Mouse (Mus musculus) adrenal gland, postnatal 25 days (tissue): ENCODE results near the gene Rfc1. TPM values are rescaled to one million over a fixed set of nuclear protein-coding genes. Genes with fewer than 3 reads are reported as not detected.
A peak's percentile ranks its signal among the peaks of the same experiment; 100 is the strongest.
"Not testable (repeated sequence)": the region's sequence is repeated elsewhere in the genome, so short reads cannot be mapped to it uniquely, and the experiment has no call there.

Experiments
- DNase-seq: peaks from one replicate; pipeline ENCODE4 v3.0.0; 2021; ENCODE audit warnings: mixed read lengths
- total RNA-seq: library from RNA; stranded (reverse); gene quantifications from 2 replicates; pipeline ENCODE4 v1.2.3, GENCODE M21; 2021

Gene Rfc1
- total RNA-seq, 1 experiment from 2014 or later, result 59.4 TPM

- DNase-seq, result not testable (repeated sequence)
Measured at GRCm38 (mm10) chr5:65299623-65300022, 35.8 kb downstream of the Rfc1 start.

DNA sequence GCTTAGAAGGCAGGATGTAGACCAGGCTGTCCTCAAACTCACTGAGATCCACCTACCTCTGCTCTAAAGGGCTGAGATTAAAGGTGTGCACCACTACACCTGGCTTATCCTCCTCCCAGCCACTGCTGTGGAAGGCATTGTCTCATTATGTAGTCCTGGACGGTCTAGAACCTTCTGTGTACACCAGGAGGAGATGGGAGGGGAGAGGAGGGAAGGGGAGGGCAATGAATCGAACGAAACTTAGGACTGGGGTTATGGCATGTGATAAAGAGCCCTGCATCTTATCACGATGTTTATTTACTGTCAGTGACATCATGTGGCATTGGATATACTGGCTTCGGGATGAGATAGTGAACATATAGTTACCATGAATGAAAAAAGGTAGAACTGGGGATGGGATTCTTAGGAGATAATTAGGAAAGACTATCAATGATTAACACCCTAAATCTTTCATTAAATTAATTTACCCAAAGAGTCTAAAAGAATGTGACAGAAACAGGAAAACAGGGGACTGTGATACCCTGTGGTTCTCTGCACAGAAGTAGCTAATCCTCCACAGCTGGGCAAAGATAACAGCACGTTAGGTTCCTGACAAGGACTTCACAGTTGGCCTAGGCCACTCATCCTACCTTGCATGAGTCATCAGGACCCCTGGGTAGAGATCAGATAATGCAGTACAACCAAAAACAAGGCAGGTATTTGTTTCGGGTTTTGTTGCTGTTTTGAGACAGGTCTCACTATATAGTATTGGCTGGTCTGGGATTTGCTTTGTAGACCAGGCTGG lies 37.1 kb downstream of the Rfc1 start:
- DNase-seq, result no peak

DNA sequence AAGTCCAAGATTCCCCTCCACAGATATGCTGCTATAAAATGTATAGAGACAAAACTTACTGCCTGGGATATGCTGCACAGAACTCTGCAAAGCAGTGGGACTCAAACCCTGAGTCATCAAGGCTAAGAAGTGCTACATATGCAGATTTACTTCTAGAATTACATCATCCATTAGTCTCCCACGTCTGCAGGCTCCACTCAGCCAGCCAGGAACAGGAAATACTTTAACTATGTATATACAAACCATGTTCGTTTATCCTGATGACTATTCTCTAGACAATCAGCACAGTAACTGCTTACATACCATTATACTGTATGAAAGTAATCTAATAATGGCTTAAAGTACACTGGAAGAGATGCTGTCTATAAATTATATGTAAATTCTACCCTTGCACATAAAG lies 41.2 kb downstream of the Rfc1 start:
- DNase-seq, result no peak

GRCm38 (mm10) chr5:65293627-65294026 lies 41.8 kb downstream of the Rfc1 start:
- DNase-seq, result no peak

DNA sequence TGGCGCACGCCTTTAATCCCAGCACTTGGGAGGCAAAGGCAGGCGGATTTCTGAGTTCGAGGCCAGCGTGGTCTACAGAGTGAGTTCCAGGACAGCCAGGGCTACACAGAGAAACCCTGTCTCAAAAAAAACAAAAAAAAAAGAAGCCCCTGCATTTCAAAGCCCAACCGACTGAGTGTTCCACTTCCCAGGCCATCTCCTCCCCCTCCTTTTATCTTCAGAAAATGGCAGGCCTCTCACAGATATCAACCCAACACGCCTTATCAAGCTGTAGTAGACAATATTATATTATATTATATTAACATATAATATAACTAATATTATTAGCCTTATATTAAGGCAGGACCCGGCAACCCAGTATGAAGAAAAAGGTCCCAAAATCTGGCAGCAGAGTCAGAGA lies 46.5 kb downstream of the Rfc1 start:
- not testable (repeated sequence) for DNase-seq

GRCm38 (mm10) chr5:65287751-65288701 lies 47.4 kb downstream of the Rfc1 start:
- no peak for DNase-seq

GRCm38 (mm10) chr5:65284171-65284570 lies 51.3 kb downstream of the Rfc1 start:
- DNase-seq, result no peak

- DNase-seq, result no peak
Measured at GRCm38 (mm10) chr5:65281216-65281615, 54.3 kb downstream of the Rfc1 start.

DNA sequence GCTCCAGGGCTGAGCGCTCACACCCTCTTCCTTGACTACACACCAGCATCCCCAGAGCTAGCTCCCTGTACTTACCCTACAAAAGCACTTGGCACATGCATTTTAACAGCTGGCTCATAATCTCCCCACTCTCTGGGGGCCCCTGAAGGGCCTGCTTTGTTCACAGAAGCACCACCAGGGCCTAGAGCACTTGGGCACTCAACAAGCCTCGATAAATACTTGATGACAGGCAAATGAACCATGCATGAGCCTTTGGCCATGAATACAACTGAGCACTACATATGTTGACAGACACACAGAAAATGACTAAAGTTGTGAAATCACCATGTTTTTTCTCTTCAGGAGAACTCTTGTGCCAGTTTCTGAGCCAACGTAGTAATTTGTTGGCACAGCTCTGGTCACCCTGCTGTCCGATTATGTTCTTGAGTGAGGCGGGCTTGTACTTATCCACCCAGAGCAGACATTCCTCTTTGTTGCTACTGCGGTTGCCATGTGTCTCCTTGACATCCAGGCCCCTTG lies 56.3 kb downstream of the Rfc1 start:
- DNase-seq, result no peak

GRCm38 (mm10) chr5:65273966-65274365 lies 61.5 kb downstream of the Rfc1 start:
- DNase-seq, result no peak

GRCm38 (mm10) chr5:65257910-65258505 lies 77.5 kb downstream of the Rfc1 start:
- no peak for DNase-seq

GRCm38 (mm10) chr5:65250185-65250855 lies 85.2 kb downstream of the Rfc1 start:
- no peak for DNase-seq

- DNase-seq, result no peak
Measured at GRCm38 (mm10) chr5:65247296-65247695, 88.2 kb downstream of the Rfc1 start.

- no peak for DNase-seq
Measured at GRCm38 (mm10) chr5:65242740-65243139, 92.7 kb downstream of the Rfc1 start.

DNA sequence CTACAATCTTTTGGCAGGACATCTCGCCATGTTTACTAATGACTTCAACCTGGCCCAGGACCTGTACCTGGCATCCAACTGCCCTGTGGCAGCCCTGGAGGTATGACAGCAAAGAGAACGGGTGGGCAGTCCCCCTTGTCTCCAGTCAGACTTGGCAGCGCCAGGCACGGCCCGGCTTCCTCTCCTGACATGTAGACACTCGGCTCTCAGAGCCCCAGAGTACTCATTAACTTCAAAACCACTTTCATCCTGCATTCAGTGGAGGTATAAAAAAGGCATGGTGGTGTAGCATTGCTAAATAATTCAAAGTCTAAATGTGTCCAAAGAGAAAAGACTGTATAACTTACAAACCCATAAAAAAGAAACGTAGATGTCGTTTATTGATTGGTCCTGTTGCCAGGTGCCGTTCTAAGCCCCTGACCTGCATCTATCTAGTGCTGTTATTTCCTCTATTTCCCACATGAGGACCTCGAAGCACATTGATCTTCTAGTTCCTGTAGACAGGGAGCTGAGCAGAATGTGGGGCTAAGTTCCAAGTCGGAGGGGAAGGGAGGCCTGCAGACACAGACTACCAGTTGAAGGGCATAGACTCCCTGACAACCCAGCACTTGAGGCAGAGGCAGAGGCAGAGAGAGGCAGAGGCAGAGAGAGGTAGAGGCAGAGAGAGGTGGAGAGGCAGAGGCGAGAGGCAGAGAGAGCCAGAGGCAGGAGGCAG lies 104.0 kb downstream of the Rfc1 start:
- DNase-seq, result no peak

GRCm38 (mm10) chr5:65224056-65224455 lies 111.4 kb downstream of the Rfc1 start:
- DNase-seq, result no peak

GRCm38 (mm10) chr5:65221037-65221436 lies 114.4 kb downstream of the Rfc1 start:
- DNase-seq, result no peak

- no peak for DNase-seq
Measured at GRCm38 (mm10) chr5:65217305-65218269, 117.9 kb downstream of the Rfc1 start.

- peak; percentile 23 for DNase-seq
Measured at GRCm38 (mm10) chr5:65213321-65213720, 122.1 kb downstream of the Rfc1 start.
